Comparison of ENCODE assay signal across 12 mouse cellular contexts in genomic region chr14:113469072-113469471, GRCm38 (mm10).
DNase-seq lines count a peak whose midpoint lies in the region; ATAC-seq and TF ChIP-seq lines count a peak whose summit lies in the region.
"Had no signal": no experiment of that assay in that cellular context is flagged by ENCODE, and none has a peak within 500 bp of the region (broad histone marks: within the 10 kb centered on the region; RNA-seq: fewer than 3 reads in every experiment).

No protein-coding gene starts in this region.

- ATAC-seq in hindbrain, postnatal 0 days: no peak
- no peak for ATAC-seq in stomach, postnatal 0 days (ENCODE audit: low FRiP score, low TSS enrichment)

- H3K4me1 ChIP-seq in hindbrain, postnatal 0 days (ENCODE audit: insufficient read depth, low read length): no peaks in the 10 kb centered on the region
- H3K4me1 ChIP-seq in stomach, postnatal 0 days (replicated peaks; ENCODE audit: control insufficient read depth, insufficient read depth): no peaks in the 10 kb centered on the region
- H3K4me1 ChIP-seq in heart, adult 2 months (ENCODE audit: control insufficient read depth, insufficient read depth, low read length): no peaks in the 10 kb centered on the region

- no peaks in the 10 kb centered on the region for H3K9me3 ChIP-seq in hindbrain, postnatal 0 days (ENCODE audit: low read length)
- H3K9me3 ChIP-seq in stomach, postnatal 0 days (ENCODE audit: control insufficient read depth, low read length): no peaks in the 10 kb centered on the region

- no peak for TF ChIP-seq CTCF in left cerebral cortex, adult 2 months (IDR thresholded peaks at IDR 0.05)
- no peak for TF ChIP-seq CTCF in hindbrain, postnatal 0 days (IDR thresholded peaks at IDR 0.05; ENCODE audit: low read depth)
- TF ChIP-seq CTCF in stomach, postnatal 0 days (IDR thresholded peaks at IDR 0.05; ENCODE audit: low read depth): no peak
- no peak for TF ChIP-seq CTCF in heart, adult 2 months (IDR thresholded peaks at IDR 0.05)

- H3K27ac ChIP-seq in left cerebral cortex, adult 2 months: no peak overlapping the region
- no peak overlapping the region for H3K27ac ChIP-seq in hindbrain, postnatal 0 days
- no peak overlapping the region for H3K27ac ChIP-seq in stomach, postnatal 0 days (replicated peaks)
- no peak overlapping the region for H3K27ac ChIP-seq in heart, adult 2 months
- H3K27ac ChIP-seq: liver, embryonic 14.5 days had no signal

- no peak for TF ChIP-seq EP300 in stomach, postnatal 0 days (optimal IDR thresholded peaks at IDR 0.05)
- no peak for TF ChIP-seq EP300 in heart, adult 2 months (IDR thresholded peaks at IDR 0.05; ENCODE audit: insufficient read depth, low read depth, low read length)

- H3K4me3 ChIP-seq in left cerebral cortex, adult 2 months: no peak overlapping the region
- no peak overlapping the region for H3K4me3 ChIP-seq in hindbrain, postnatal 0 days (ENCODE audit: low read length)
- no peak overlapping the region for H3K4me3 ChIP-seq in stomach, postnatal 0 days (ENCODE audit: low read depth, low read length)
- no peak overlapping the region for H3K4me3 ChIP-seq in heart, adult 2 months

- WGBS in hindbrain, postnatal 0 days: 48% methylated on average over 5 of the region's 5 CpGs
- 79% methylated on average over 5 of the region's 5 CpGs for WGBS in stomach, postnatal 0 days
- WGBS in heart, adult 2 months: 71% methylated on average over 5 of the region's 5 CpGs

- intact Hi-C loops in left cerebral cortex, postnatal 14 days (cut with DNase I): no loop called here
- intact Hi-C loops in left cerebral cortex, adult 2 months (cut with DNase I): no loop called here
- intact Hi-C loops in heart, adult 2 months (cut with DNase I): no loop called here

- peak; percentile 5 for DNase-seq in embryo, embryonic 10.5 days (ENCODE audit: low spot score)
- DNase-seq in embryo, embryonic 9.5 days (ENCODE audit: extremely low spot score): no peak
- DNase-seq in left cerebral cortex, postnatal 14 days (ENCODE audit: low spot score in 2 of 2): peak; percentile 1 to 19
- DNase-seq in left cerebral cortex, adult 2 months (ENCODE audit: extremely low spot score in 1 of 2, low spot score in 2 of 2): no peak
- DNase-seq in brain, embryonic 18.5 days (ENCODE audit: low read depth, low spot score): peak; percentile 22
- peak; percentile 6 for DNase-seq in hindbrain, postnatal 0 days (ENCODE audit: low spot score)
- no peak for DNase-seq in stomach, postnatal 0 days (ENCODE audit: low spot score)
- no peak for DNase-seq in heart, adult 2 months
- DNase-seq: lung, postnatal 4 days; thymus, postnatal 4 days had no signal

- no peaks in the 10 kb centered on the region for H3K27me3 ChIP-seq in hindbrain, postnatal 0 days (ENCODE audit: insufficient read depth, low read length)
- H3K27me3 ChIP-seq in stomach, postnatal 0 days (ENCODE audit: control insufficient read depth, insufficient read depth, low read length): no peaks in the 10 kb centered on the region
- H3K27me3 ChIP-seq in heart, adult 2 months (ENCODE audit: control insufficient read depth, insufficient read depth, low read length): no peaks in the 10 kb centered on the region

- no peak overlapping the region for H3K9ac ChIP-seq in hindbrain, postnatal 0 days (replicated peaks; ENCODE audit: low read length)
- no peak overlapping the region for H3K9ac ChIP-seq in stomach, postnatal 0 days (ENCODE audit: low read length)
- H3K9ac ChIP-seq in heart, adult 2 months (ENCODE audit: low read depth, low read length): no peak overlapping the region
- H3K9ac ChIP-seq: liver, embryonic 14.5 days had no signal

- TF ChIP-seq POLR2A in heart, adult 2 months (IDR thresholded peaks at IDR 0.05; ENCODE audit: insufficient read depth, low read depth, low read length): no peak

- H3K4me2 ChIP-seq in hindbrain, postnatal 0 days (ENCODE audit: low read depth, low read length): no peak overlapping the region
- H3K4me2 ChIP-seq in stomach, postnatal 0 days (replicated peaks; ENCODE audit: low read depth): no peak overlapping the region
- H3K4me2 ChIP-seq: heart, embryonic 11.5 days had no signal

- H3K79me2 ChIP-seq in heart, adult 2 months (replicated peaks; ENCODE audit: control insufficient read depth, insufficient read depth, low read length): no peaks in the 10 kb centered on the region

- no peaks in the 10 kb centered on the region for H3K36me3 ChIP-seq in hindbrain, postnatal 0 days (ENCODE audit: insufficient read depth, low read length)
- no peaks in the 10 kb centered on the region for H3K36me3 ChIP-seq in stomach, postnatal 0 days (ENCODE audit: control insufficient read depth, insufficient read depth, low read length)
- no peaks in the 10 kb centered on the region for H3K36me3 ChIP-seq in heart, adult 2 months (ENCODE audit: control insufficient read depth, insufficient read depth, low read length)

Comparison
In these comparisons a context has a peak if more than half of its experiments do, and no peak if none do; other contexts are left out.
1. DNase-seq: peak in embryo, embryonic 10.5 days (single experiment), left cerebral cortex, postnatal 14 days (2 of 2), brain, embryonic 18.5 days (single experiment) and hindbrain, postnatal 0 days (single experiment); none in embryo, embryonic 9.5 days (single experiment), left cerebral cortex, adult 2 months (0 of 2), stomach, postnatal 0 days (single experiment) and heart, adult 2 months (0 of 2).